Mouse (Mus musculus): ENCODE data around the gene Galnt9. TPM values are rescaled to one million over a fixed set of nuclear protein-coding genes. Genes with fewer than 3 reads are reported as not detected.

Gene Galnt9
- polyA plus RNA-seq, 1 experiment from 2014 or later, result 1.2 TPM

DNA sequence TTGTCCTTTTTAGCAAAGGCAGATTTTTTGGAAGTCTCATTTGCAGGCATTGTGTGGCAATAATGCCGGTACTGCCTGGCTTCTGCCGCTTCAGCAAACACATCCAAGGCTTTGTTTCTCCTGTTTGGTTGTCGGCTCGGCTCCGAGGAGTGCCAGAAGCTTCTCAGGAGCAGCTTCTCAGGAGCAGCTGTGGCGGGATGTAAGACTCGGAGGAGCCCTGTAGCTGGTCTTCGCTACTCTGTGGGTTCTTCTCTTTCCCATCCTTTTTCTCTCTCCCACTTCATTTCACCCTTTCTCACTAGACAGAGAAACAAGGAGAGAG, 37.9 kb upstream of the Galnt9 start:
- Histone ChIP-seq H3K9me3 (ENCODE audit: control insufficient read depth, low read depth, low read length) (no peaks in the 10 kb centered on the region), H3K9ac (replicated peaks; ENCODE audit: low read depth, low read length) (no peak overlapping the region), H3K4me2 (replicated peaks; ENCODE audit: low read depth, low read length) (no peak overlapping the region), H3K4me3 (ENCODE audit: low read depth, low read length) (no peak overlapping the region), H3K4me1 (ENCODE audit: control insufficient read depth, insufficient read depth, low read length) (no peaks in the 10 kb centered on the region), H3K36me3 (ENCODE audit: control insufficient read depth, insufficient read depth, low read length) (no peaks in the 10 kb centered on the region), H3K27ac (ENCODE audit: low read length) (no peak overlapping the region), H3K27me3 (ENCODE audit: control insufficient read depth, insufficient read depth, low read length) (no peaks in the 10 kb centered on the region)
- 60% methylated on average over 8 of the region's 8 CpGs for WGBS
- ATAC-seq (ENCODE audit: insufficient number of reproducible peaks, insufficient read depth, low FRiP score, low read depth), result no peak

DNA sequence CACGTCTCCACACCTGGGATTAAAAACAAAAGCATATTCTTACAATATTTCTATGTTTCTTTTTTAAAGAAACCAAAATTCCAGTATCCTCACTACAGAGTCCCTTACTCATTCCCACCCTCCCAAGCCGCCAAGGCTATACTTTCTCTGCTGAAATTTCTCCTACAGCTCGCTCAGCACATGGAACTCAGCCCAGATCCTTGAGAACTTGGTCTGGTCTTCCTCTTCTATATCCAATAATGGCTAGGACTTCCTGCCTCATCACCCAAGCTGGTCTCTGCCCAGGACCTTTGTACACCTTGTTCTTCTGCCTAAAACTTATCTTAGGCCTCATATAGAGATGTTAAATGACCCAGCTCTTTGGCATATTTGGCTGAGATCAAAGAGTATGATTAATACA, 37.3 kb upstream of the Galnt9 start:
- 77% methylated on average over 3 of the region's 3 CpGs for WGBS
- Histone ChIP-seq H3K27ac (ENCODE audit: low read length) (no peak overlapping the region), H3K9ac (replicated peaks; ENCODE audit: low read depth, low read length) (no peak overlapping the region), H3K36me3 (ENCODE audit: control insufficient read depth, insufficient read depth, low read length) (no peaks in the 10 kb centered on the region), H3K4me3 (ENCODE audit: low read depth, low read length) (no peak overlapping the region), H3K9me3 (ENCODE audit: control insufficient read depth, low read depth, low read length) (no peaks in the 10 kb centered on the region), H3K4me2 (replicated peaks; ENCODE audit: low read depth, low read length) (no peak overlapping the region), H3K27me3 (ENCODE audit: control insufficient read depth, insufficient read depth, low read length) (no peaks in the 10 kb centered on the region), H3K4me1 (ENCODE audit: control insufficient read depth, insufficient read depth, low read length) (no peaks in the 10 kb centered on the region)
- no peak for ATAC-seq (ENCODE audit: insufficient number of reproducible peaks, insufficient read depth, low FRiP score, low read depth)

DNA sequence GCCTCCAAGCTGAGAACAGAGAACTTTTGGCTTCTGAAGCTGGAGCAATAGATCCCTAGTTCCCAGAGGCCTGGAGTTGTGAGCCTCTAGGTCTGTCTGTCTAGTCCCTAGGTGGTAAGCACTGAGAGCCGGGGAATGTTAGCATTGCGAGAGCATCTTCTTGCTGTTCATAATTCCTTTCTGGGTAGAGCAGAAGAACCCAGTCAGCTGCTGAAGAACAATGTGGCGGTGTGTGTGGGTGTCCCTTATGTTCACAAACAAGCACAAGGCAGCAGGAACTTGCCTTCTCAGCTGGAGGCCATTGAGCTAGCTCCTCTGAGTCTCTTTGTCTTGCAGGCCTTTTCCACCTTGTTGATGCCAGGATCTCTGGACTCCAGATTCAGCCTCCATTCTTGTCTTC, 36.2 kb upstream of the Galnt9 start:
- no peaks in the 10 kb centered on the region for H3K27me3 ChIP-seq (ENCODE audit: control insufficient read depth, insufficient read depth, low read length)
- H3K4me2 ChIP-seq (replicated peaks; ENCODE audit: low read depth, low read length), result no peak overlapping the region
- H3K4me1 ChIP-seq (ENCODE audit: control insufficient read depth, insufficient read depth, low read length), result no peaks in the 10 kb centered on the region
- no peak overlapping the region for H3K4me3 ChIP-seq (ENCODE audit: low read depth, low read length)
- no peaks in the 10 kb centered on the region for H3K36me3 ChIP-seq (ENCODE audit: control insufficient read depth, insufficient read depth, low read length)
- no peak overlapping the region for H3K9ac ChIP-seq (replicated peaks; ENCODE audit: low read depth, low read length)
- no peak overlapping the region for H3K27ac ChIP-seq (ENCODE audit: low read length)
- no peak for ATAC-seq (ENCODE audit: insufficient number of reproducible peaks, insufficient read depth, low FRiP score, low read depth)
- H3K9me3 ChIP-seq (ENCODE audit: control insufficient read depth, low read depth, low read length), result no peaks in the 10 kb centered on the region
- WGBS, result 87% methylated on average over 3 of the region's 3 CpGs

DNA sequence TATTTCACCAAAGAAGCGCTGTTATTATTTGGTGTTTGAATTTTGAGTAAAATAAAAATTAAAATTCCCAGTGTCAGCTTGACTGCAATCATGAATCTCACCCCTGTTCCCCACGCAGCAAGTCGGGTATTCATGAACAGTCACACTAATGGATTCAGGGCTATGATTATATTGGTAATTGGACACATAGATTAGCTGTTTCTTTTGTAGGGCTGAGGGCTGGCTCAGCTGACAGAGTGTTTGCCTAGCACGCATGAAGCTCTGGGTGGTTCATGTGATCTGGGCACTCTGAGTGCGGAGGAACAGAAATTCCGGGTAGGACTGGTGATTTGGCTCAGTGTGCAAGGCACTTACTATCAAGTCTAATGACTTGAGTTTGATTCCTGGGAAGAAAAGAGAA, 33.8 kb upstream of the Galnt9 start:
- 78% methylated on average over 6 of the region's 6 CpGs for WGBS
- Histone ChIP-seq H3K4me3 (ENCODE audit: low read depth, low read length) (no peak overlapping the region), H3K27me3 (ENCODE audit: control insufficient read depth, insufficient read depth, low read length) (no peaks in the 10 kb centered on the region), H3K36me3 (ENCODE audit: control insufficient read depth, insufficient read depth, low read length) (no peaks in the 10 kb centered on the region), H3K27ac (ENCODE audit: low read length) (no peak overlapping the region), H3K9me3 (ENCODE audit: control insufficient read depth, low read depth, low read length) (no peaks in the 10 kb centered on the region), H3K9ac (replicated peaks; ENCODE audit: low read depth, low read length) (no peak overlapping the region), H3K4me2 (replicated peaks; ENCODE audit: low read depth, low read length) (no peak overlapping the region), H3K4me1 (ENCODE audit: control insufficient read depth, insufficient read depth, low read length) (no peaks in the 10 kb centered on the region)
- ATAC-seq (ENCODE audit: insufficient number of reproducible peaks, insufficient read depth, low FRiP score, low read depth), result no peak

DNA sequence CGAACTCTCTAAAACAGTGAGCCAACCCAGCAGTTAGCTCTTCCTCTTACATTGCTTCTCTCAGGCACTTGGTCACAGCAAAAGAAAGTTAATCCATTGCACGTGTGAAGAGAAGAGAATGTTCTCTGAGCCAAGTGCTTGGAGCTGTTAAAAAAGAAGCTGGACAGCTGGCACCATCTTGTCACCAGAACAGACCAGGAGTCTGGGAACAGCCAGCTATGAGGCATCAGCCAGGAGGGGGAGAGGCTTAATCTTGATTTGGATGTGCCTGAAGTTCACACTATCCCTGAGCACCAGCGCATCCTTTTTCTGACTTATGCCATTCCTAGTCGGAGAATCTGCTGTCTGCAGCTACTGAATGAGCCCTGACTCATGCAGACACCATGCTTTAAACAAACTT, 30.4 kb upstream of the Galnt9 start:
- 69% methylated on average over 4 of the region's 4 CpGs for WGBS

DNA sequence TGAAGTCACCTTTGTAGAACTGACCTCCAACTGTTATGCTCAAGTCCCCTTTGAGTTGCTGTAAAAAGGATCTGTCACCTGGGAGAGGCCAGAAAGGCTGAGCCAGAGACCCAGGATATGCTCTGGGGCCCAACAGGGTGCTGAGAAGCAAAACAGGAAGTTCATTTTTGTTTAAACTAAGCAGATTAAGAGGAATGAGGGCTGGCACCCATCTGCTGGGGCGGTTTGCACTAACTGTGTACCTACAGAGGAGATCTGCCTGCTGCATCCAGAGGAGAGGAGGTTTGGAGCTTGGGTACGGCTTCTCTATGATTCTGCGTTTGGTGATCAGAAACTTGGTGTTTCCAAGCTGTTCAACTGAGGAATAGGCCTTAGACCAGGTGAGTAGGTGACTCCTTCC, 29.5 kb upstream of the Galnt9 start:
- H3K4me1 ChIP-seq (ENCODE audit: control insufficient read depth, insufficient read depth, low read length), result no peaks in the 10 kb centered on the region
- H3K27me3 ChIP-seq (ENCODE audit: control insufficient read depth, insufficient read depth, low read length), result no peaks in the 10 kb centered on the region
- H3K27ac ChIP-seq (ENCODE audit: low read length), result no peak overlapping the region
- no peaks in the 10 kb centered on the region for H3K9me3 ChIP-seq (ENCODE audit: control insufficient read depth, low read depth, low read length)
- H3K4me2 ChIP-seq (replicated peaks; ENCODE audit: low read depth, low read length), result no peak overlapping the region
- ATAC-seq (ENCODE audit: insufficient number of reproducible peaks, insufficient read depth, low FRiP score, low read depth), result no peak
- H3K9ac ChIP-seq (replicated peaks; ENCODE audit: low read depth, low read length), result no peak overlapping the region
- 68% methylated on average over 3 of the region's 3 CpGs for WGBS
- H3K4me3 ChIP-seq (ENCODE audit: low read depth, low read length), result no peak overlapping the region
- H3K36me3 ChIP-seq (ENCODE audit: control insufficient read depth, insufficient read depth, low read length), result no peaks in the 10 kb centered on the region

More for the DNA sequence above, 30.4 kb upstream of the Galnt9 start:
- no peak for ATAC-seq (ENCODE audit: insufficient number of reproducible peaks, insufficient read depth, low FRiP score, low read depth)
- no peaks in the 10 kb centered on the region for H3K27me3 ChIP-seq (ENCODE audit: control insufficient read depth, insufficient read depth, low read length)
- H3K4me1 ChIP-seq (ENCODE audit: control insufficient read depth, insufficient read depth, low read length), result no peaks in the 10 kb centered on the region
- no peak overlapping the region for H3K27ac ChIP-seq (ENCODE audit: low read length)
- no peaks in the 10 kb centered on the region for H3K9me3 ChIP-seq (ENCODE audit: control insufficient read depth, low read depth, low read length)
- no peak overlapping the region for H3K4me2 ChIP-seq (replicated peaks; ENCODE audit: low read depth, low read length)
- H3K9ac ChIP-seq (replicated peaks; ENCODE audit: low read depth, low read length), result no peak overlapping the region
- H3K36me3 ChIP-seq (ENCODE audit: control insufficient read depth, insufficient read depth, low read length), result no peaks in the 10 kb centered on the region
- H3K4me3 ChIP-seq (ENCODE audit: low read depth, low read length), result no peak overlapping the region

DNA sequence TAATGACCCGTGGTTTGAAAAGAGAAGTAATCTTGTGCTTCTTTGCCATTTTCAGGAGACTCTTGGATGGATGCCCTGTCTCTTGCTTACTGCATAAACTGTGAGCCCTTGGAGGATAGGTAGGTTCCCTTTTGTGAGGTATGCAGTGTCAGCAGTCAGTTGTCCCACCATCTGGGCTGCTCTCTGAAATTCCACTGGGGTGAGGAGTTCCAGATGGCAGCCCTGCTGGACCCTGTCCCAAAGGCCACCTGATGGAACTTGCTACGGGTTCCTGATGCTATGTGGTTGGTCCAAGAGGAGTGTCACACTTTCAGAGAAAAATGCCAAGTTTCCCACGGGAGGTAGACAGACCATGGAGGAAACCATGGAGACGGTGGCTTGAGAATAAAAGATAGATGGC, 27.8 kb upstream of the Galnt9 start:
- no peaks in the 10 kb centered on the region for H3K36me3 ChIP-seq (ENCODE audit: control insufficient read depth, insufficient read depth, low read length)
- no peak overlapping the region for H3K9ac ChIP-seq (replicated peaks; ENCODE audit: low read depth, low read length)
- no peaks in the 10 kb centered on the region for H3K9me3 ChIP-seq (ENCODE audit: control insufficient read depth, low read depth, low read length)
- WGBS, result 61% methylated on average over 4 of the region's 4 CpGs
- no peak overlapping the region for H3K27ac ChIP-seq (ENCODE audit: low read length)
- H3K4me1 ChIP-seq (ENCODE audit: control insufficient read depth, insufficient read depth, low read length), result no peaks in the 10 kb centered on the region
- no peak overlapping the region for H3K4me2 ChIP-seq (replicated peaks; ENCODE audit: low read depth, low read length)
- ATAC-seq (ENCODE audit: insufficient number of reproducible peaks, insufficient read depth, low FRiP score, low read depth), result no peak
- H3K4me3 ChIP-seq (ENCODE audit: low read depth, low read length), result no peak overlapping the region
- H3K27me3 ChIP-seq (ENCODE audit: control insufficient read depth, insufficient read depth, low read length), result no peaks in the 10 kb centered on the region

DNA sequence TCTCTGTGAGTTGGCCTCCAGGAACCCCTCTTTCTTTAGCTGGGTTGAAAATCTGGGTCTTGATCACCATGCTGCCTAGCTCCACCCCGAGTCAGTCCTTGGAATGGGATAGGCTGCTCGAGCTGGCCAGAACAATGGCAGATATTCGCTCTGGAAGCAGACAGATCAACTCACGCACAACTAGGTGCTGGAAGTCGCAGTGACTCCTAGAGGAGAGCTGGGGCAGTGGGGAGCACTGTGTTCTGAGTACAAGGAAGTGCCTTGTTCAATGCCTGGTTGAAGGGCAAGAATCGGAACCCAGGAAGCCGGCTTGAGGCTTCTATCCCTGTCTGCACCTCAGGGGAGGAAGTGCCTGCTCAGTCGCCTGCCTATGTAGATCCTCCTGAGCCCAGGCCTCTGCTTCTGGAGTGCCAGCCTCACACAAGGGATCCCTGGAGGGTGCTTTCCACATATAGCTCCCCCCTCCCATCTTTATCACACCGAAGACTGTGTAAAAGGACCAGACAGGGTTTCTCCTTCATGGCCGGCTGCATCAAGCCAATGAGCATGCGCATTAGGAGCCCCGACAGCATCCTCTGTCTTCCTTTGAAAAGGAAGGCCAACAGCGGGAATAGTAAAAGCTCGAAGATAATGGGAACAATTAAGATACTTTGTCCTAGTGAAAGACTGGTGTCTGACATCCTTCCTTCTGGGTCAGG, 25.9 kb upstream of the Galnt9 start:
- H3K9ac ChIP-seq (replicated peaks; ENCODE audit: low read depth, low read length), result no peak overlapping the region
- 49% methylated on average over 14 of the region's 14 CpGs for WGBS
- H3K36me3 ChIP-seq (ENCODE audit: control insufficient read depth, insufficient read depth, low read length), result no peaks in the 10 kb centered on the region
- H3K9me3 ChIP-seq (ENCODE audit: control insufficient read depth, low read depth, low read length), result no peaks in the 10 kb centered on the region
- H3K27me3 ChIP-seq (ENCODE audit: control insufficient read depth, insufficient read depth, low read length), result no peaks in the 10 kb centered on the region
- ATAC-seq (ENCODE audit: insufficient number of reproducible peaks, insufficient read depth, low FRiP score, low read depth), result no peak
- H3K4me3 ChIP-seq (ENCODE audit: low read depth, low read length), result no peak overlapping the region
- no peak overlapping the region for H3K27ac ChIP-seq (ENCODE audit: low read length)
- H3K4me2 ChIP-seq (replicated peaks; ENCODE audit: low read depth, low read length), result no peak overlapping the region
- H3K4me1 ChIP-seq (ENCODE audit: control insufficient read depth, insufficient read depth, low read length), result no peaks in the 10 kb centered on the region

DNA sequence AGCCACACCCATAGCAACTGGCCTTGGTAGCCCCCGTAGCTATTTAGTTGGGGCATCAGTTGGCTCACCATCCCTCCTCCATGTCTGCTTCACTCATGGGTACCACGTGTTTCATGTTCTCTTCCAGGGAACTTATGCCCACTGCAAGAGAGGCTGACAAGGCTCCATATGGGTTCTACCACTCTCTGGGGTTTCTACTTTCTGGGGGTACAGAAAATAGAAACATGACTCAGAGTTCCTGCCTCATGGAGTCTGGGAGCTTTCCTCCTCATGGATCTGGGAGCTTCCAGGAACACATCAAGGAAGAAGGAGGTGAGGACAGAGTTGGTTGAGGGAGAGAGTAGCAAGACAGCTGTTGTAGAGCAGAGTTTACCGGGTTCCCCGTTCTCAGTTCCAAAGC, 23.2 kb upstream of the Galnt9 start:
- WGBS, result 79% methylated on average over 4 of the region's 4 CpGs
- Histone ChIP-seq H3K4me1 (ENCODE audit: control insufficient read depth, insufficient read depth, low read length) (no peaks in the 10 kb centered on the region), H3K9me3 (ENCODE audit: control insufficient read depth, low read depth, low read length) (no peaks in the 10 kb centered on the region), H3K4me3 (ENCODE audit: low read depth, low read length) (no peak overlapping the region), H3K4me2 (replicated peaks; ENCODE audit: low read depth, low read length) (no peak overlapping the region), H3K27ac (ENCODE audit: low read length) (no peak overlapping the region), H3K9ac (replicated peaks; ENCODE audit: low read depth, low read length) (no peak overlapping the region), H3K27me3 (ENCODE audit: control insufficient read depth, insufficient read depth, low read length) (no peaks in the 10 kb centered on the region), H3K36me3 (ENCODE audit: control insufficient read depth, insufficient read depth, low read length) (no peaks in the 10 kb centered on the region)
- no peak for ATAC-seq (ENCODE audit: insufficient number of reproducible peaks, insufficient read depth, low FRiP score, low read depth)
